Mouse (Mus musculus) induced T-regulatory cell, adult 2 months (primary cell): Measurements from ENCODE around the gene Olfr311.
"Not testable (repeated sequence)": the region's sequence is repeated elsewhere in the genome, so short reads cannot be mapped to it uniquely, and the experiment has no call there.

Source experiments
- DNase-seq: peaks from one replicate; pipeline ENCODE4 v3.0.0-alpha.2; 2012; ENCODE audit warnings: low read depth

Olfr311 gene

DNA sequence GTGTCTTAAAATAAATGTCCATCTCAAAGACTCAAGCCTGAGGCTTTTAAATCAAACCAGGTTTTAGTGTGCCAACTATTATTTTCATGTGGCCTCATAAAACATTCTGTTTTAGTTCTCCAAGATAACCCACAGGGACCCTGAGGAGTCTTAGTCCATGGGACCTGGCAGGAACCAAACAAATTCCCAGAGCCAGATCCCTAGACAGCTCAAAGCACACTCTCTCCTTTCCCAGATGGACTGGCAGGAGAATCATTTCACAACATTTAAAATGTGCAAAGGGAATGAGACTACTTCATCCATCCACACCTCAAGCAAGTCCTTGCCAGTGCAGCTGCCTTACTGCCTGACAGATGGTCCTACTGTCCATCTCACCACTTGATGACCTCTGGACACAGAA, at the start of gene Olfr311:
Gene Olfr311, plus strand, starts transcription at position 301 of the 400 bp plus-strand sequence.
- not testable (repeated sequence) for DNase-seq

DNA sequence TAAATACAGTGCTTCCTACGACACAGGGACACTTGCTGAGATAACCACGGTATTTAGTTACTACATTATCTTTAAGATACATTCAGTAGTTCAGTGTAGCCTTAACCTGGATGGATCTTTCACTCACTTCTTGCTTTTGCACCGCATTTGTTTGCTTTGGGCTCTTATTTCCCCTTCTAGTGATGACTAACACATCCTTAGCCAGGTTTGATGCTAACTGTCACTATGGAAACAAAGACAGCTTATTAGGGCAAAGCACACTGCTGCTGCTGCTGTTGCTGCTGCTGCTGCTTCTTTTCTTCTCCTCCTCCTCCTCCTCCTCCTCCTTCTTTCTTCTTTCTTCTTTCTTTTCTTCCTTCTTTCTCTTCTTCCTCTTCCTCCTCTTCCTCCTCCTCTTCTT, 49.5 kb upstream of the Olfr311 start:
- DNase-seq: no peak

DNA sequence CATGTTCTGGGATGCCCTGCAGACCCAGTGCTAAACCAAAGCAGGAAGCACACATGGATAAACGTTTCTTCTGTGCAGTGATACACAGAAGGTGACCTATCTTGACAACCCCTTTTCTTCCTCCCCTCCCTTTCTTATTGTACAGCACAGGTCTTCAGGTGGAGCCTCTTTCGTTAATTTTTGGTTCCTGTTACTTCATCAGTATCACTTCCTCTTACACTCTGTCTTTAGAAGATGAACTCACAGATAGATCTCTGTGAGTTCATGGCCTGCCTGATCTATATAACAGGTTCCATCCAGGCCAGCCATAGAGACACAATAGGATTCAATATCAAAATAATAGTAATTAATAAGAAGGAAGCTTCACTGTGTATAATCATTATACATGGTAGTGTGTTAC, 49.0 kb upstream of the Olfr311 start:
- no peak for DNase-seq

DNA sequence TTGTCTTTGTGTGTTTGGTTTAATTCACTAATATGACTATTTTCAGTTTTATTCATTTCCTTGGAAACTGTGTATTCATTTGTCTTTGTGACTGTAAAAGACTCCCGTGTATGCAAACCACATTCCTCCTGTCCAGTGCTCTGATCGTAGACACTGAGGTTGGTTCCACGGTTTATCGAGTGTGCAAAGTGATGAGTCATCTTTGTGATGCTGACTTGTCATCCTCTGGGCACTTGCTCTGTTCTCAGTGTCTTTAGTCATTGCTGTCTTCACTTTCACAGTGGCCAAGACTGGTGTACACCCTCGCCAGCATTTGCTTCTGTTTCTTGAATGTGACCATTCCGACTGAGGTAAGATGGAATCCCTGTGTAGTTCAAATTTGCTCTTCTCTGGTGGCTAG, 48.4 kb upstream of the Olfr311 start:
- DNase-seq: no peak

DNA sequence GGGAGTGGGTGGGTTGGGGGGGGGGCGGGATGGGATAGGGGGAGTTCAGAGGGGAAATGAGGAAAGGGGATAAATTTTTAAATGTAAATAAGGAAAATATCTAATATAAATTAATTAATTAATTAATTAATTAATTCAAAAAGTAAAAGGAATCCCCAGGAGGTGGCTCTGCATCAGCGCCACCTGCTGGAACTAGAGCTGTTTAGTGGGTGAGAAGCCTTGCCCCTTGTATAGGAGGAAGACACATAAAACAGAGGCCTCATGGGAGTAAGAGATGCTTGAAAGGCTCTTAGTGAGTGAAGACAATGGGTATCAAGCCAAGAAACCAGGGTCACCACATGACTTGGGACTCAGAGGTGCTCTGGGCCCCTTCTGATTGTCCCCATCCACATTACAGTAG, 43.2 kb upstream of the Olfr311 start:
- peak; percentile 11 for DNase-seq

DNA sequence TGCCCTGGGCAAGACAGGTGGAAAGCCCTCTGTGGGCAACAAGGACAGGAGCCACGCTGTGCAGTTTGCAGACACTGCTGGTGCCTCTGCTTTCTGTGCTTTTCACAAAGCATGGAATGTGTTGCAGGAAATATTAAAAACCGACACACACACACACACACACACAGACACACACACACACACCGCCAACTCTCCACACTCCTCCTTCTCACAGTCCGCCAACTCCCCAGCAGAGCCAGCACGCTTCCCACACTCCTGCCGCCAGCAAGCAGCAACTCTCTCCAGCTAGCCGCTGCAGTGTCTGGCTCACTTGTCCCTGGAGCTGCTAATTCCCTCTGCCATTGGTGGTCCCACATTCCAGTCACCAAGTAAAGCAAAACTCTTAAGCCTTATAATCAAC, 42.2 kb upstream of the Olfr311 start:
- no peak for DNase-seq

DNA sequence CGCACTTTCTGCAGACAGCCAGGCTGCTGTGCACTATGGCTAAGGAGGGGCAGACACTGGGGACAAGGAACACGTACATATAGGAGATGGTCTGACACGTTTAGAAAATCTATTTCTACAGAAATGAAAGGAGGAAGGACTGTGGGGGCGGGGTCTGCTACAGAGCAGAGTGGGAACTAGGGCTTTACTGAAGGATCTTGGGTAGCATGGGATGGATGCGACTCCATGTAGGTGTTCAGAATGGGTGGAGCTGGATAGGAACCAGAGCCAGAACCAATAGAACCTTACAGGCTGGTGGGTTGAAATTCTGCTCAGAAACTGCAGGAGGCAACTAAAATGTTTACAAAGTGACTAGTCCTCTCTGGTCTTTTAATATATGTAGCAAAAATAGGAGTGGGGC, 39.3 kb upstream of the Olfr311 start:
- no peak for DNase-seq

DNA sequence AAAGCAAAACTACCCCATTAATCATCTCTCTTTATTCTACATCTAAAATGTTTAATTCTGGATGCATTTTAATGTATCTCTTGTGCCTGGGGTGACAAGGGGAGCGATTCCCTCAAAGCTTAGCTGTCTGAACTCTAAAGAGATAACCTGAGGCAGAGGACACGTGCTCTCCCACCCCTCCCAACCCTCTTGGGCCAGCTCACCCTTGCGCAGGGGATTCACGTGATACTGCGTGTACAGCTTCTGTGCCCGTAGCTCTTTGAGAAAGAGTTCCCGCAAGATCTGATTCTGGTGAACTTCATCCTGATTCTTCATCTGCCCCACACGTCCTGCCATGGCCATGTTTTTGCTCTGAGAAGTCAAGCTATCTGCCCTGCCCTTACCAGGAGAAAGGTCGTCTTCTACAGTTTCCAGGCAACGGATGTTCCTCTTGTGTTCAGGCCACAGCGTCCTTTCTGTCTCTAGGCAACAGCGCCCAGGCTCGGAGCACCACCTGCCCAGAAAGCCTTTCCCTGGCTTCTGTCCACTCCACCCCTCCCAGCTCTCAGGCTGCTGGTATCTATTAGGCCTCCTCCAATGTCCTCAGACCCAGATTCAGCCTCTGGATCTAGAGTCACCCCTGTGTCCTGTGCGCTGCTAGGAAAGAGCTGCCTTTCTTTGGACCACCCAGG, 37.4 kb upstream of the Olfr311 start, which contains the start of gene Fam183b:
Gene Fam183b, minus strand, starts transcription at position 403 of the 671 bp plus-strand sequence.
- peak; percentile 20 for DNase-seq

DNA sequence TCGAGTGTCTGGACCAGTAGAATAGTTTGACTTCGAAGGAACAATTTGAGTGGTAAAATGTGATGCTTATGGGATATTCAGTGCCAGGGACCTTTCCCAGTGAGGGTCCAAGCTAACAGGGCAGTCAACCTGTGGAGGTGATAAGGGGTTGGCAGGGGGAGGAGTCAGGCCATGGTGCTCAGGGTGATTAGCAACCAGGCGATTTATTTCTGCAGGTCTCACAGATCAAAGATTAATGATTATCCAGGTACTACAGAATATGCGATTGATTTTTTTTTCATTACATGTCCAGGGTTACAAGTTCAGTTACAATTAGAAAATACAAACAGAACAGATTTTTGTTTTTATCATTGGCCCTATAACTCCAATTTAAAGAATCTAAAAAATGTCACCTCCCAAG, 35.2 kb upstream of the Olfr311 start:
- DNase-seq: no peak

DNA sequence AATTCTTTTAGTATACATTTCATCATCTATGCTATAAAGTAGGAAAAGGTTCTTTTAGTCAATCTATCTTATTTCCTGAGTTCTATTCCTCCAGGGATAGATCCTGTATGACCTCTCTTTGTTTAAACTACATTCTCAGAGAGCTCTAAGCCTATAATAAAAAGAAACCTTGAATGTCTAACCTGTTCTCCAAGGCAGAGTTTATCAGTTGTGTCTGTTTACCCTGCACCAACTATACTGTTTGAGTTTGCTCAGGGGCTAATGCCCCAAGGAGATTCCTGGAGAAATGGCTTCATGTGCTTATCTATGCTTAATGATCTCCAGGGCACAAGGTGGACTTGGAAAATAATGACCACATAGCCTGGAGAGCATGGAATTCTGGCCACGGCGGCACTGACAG, 34.7 kb upstream of the Olfr311 start:
- no peak for DNase-seq

DNA sequence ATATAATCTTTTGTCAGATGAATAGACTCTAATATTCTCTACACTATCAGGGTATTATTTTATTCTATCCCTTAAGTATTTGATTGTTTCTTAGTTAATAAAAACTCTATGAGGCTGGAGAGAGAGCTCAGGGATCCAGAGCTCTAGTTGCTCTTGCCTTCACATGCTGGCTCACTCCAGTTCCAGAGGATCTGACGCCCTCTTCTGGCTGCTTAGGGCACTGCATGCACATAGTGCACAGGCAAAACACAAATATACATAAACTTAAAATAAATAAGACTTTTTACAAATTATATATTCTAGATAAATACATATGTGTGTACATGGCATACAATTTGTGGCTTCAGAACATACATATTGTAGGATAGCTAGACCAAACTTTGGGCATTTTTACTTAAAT, 27.1 kb upstream of the Olfr311 start:
- DNase-seq: peak; percentile 31

DNA sequence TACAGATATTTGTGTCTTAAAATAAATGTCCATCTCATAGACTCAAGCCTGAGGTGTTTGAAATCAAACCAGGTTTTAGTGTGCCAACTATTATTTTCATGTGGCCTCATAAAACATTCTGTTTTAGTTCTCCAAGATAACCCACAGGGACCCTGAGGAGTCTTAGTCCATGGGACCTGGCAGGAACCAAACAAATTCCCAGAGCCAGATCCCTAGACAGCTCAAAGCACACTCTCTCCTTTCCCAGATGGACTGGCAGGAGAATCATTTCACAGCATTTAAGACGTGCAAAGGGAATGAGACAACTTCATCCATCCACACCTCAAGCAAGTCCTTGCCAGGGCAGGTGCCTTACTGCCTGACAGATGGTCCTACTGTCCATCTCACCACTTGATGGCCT, 24.4 kb upstream of the Olfr311 start, which contains the start of gene Olfr313:
Gene Olfr313, plus strand, starts transcription at position 301 of the 400 bp plus-strand sequence.
- not testable (repeated sequence) for DNase-seq

DNA sequence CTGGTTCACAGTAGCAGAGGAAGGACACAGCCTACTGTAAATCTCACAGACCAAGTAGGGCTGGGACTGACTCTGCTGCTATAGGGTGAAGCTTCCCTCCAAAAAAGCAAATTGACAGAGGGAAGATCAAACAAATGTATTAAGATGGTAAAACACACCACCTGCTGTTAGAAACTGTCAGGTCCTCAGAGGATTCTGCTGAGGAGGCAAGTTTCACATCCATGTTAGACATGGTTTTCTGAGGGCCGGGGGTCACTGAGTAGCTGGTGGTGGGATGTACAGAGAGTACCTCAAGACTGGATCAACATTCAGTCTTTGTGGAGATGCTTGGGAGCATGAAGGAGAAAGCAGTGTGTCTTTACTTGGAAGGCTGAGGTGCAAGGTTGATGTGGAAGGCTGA, 23.4 kb upstream of the Olfr311 start:
- DNase-seq: no peak

DNA sequence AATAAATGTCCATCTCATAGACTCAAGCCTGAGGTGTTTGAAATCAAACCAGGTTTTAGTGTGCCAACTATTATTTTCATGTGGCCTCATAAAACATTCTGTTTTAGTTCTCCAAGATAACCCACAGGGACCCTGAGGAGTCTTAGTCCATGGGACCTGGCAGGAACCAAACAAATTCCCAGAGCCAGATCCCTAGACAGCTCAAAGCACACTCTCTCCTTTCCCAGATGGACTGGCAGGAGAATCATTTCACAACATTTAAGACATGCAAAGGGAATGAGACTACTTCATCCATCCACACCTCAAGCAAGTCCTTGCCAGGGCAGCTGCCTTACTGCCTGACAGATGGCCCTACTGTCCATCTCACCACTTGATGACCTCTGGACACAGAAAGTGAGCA, 10.1 kb upstream of the Olfr311 start, which contains the start of gene Olfr312:
Gene Olfr312, plus strand, starts transcription at position 301 of the 400 bp plus-strand sequence.
- not testable (repeated sequence) for DNase-seq

DNA sequence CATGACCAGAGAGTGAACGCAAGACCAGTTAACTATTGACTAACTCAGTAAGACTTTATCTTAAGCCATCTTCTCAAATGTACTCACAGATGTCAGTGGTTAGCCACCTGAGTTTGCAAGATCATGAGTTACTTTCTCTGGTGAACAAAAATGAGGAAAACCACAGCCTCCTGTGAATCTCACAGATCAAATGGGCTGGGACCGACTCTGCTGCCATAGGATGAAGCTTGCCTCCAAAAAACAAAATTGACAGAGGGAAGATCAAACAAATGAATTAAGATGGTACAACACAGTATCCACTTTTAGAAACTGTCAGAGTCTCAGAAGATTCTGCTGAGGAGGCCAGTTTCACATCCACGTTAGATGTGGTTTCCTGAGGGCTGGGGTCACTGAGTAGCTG, 9.3 kb upstream of the Olfr311 start:
- DNase-seq: no peak

DNA sequence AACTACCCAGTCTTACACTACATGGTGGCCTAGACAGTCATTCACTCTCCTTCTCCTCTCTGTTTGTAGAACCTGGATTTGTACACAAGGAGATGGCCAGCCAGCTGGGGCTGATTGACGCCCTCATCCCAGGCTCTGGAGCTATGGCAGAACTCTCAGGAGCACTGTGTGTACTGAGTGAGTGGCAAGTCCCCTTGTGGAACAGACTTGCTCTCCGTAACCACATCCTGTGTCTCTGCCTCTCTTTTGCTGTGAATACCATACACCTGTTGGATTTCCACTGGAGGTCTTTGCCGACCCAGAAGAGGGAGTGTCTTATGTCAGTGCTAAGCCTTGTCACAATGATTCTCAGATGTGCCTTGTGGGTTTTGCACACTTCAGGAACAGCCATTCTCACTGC, 6.5 kb upstream of the Olfr311 start:
- not testable (repeated sequence) for DNase-seq

DNA sequence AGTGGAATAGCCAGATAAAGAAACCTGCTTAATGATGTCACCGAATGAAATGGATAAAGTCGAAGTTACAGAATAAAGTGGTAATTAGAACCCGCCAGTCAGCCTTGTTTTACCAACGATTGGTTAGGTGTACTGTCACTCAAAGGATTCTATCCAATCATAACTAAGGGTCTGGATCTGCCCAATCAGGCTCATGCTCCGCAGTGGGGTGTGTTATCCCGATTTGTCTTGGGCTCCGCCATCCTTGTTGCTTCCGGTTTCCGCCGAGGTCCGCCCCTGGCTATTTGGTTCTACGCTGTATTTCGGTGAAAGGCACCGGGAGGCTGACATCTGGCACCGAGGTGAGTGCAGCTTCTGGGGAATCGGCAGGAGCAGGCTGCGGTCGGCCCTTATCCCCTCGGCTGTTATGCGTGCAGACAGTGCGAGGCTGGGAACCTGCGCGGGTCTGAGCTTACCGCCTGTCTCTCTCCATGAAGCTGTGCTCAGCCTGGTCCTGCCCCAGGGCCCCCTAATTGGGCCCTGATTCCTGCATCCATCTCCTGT, 7.9 kb downstream of the Olfr311 start, which contains the start of gene Gm12258:
Gene Gm12258, plus strand, starts transcription at position 240 of the 543 bp plus-strand sequence.
- peak; percentile 100 for DNase-seq

DNA sequence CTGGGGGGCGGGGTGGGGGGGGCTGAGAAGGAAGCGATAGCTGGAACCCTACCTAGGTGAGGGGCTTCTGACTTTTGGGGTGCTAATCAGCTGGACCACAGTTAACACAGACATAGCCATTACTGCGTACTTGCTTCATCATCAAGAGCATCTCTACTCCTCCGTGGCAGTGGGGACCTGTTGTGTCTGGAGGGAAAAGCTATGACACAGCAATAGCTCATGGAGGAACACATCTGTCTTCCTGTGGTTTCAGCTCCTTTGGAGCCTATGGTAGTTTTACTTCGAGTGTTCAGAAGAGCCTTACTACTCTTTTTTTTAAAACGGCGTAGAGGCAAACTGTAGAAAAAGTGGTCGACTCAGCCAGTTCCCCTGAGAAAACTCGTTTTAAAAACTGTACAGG, 8.6 kb downstream of the Olfr311 start:
- no peak for DNase-seq

DNA sequence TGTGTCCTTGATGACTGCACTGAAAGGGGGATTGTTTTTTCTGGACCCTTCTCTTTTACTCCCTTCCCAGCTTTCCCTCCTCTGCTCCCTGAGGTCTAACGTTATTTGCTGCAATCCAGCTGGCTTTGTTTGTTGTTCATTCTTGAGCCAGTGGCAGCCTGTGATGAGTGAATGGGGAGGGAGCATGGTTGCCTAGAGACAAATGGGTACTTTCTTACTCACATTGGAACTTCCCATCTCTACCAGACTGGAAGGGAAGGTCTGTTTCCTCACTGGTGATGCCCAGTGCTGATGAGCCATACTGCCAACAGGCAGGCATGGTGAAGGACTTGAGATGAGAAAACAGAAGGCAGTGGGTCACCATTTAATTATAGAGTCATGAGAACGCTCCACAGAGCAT, 10.7 kb downstream of the Olfr311 start:
- DNase-seq: no peak

DNA sequence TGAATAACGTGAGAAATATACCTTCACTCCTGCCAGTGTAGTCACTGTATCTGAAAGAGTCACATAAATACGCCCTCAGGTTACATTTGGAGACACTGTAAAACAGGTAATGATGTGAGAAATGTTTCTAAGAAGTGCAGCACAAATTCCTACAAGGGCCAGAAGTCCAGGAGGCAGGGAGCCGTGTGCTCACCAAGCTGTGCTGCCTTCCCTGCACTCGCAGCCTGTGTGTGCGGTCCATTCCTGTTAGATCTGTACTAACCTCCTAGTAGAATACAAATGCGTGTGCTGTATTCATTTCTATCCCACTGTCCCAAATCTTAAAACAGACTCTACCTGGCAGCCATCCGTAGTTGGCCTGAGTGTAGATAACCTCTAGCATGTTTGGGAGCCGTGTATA, 21.7 kb downstream of the Olfr311 start:
- no peak for DNase-seq

DNA sequence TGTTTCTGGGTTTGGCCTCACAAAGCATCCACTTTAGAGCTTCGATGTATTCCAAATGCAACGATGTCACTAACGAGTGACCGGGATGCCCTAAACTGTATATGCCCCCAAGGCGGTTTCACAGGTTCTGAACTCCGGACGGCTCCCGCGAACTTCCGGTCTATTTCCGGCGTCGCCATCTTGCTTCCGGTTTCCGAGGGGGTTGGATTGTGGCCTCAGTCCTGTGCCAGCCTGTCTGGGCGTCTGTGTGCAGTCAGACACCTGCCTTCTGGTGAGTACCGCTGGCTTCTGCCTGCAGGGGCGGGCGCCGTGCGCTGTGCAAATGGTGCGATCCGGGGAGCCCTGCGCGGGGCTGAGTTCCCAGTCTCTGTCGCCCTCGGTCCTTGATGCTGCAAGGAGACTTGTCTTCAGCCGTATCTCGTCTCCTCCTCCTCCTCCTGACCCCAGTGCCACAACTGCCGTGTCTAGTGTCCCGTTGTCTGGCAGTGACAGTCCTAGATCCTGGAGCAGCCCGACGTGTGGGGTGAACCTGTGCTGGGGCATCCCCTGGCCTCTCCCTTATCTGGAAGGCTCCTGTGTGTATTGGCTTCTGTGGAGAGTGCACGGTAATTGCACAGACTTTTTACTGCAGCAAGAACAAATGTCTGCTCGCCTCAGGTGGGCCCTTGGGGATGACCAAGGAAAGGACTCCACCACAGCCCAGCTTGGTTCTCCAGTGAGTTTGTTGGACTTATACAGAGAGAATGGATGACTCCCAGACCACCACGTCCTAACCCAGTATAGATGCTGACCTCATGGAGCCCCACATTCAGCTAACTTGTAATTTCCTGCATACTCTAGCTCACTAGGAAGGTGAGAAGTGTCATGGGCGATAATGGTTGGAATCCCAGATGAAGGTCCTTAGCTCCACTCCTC, 28.2 kb downstream of the Olfr311 start, which contains the start of gene 2810021J22Rik:
Gene 2810021J22Rik, plus strand, starts transcription at position 178 of the 915 bp plus-strand sequence.
- DNase-seq: peak; percentile 92

DNA sequence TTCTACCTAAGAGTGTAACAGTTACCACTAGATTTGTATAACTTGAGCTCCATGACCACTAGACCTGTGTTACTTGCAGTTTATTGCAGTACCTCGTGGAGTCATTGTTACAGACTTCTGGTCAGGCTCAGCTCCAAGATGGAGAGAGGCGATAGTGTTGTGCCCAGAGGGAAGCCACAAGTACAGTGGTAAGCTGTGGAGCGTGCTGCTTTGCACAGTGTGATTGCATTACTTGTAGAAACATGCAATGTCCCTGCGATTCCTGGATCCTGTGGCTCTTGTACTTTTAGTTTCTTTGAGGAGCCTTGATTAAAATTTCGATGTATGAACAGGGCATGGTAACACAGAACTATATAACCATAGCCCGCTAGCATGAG, 28.9 kb downstream of the Olfr311 start:
- DNase-seq: no peak

DNA sequence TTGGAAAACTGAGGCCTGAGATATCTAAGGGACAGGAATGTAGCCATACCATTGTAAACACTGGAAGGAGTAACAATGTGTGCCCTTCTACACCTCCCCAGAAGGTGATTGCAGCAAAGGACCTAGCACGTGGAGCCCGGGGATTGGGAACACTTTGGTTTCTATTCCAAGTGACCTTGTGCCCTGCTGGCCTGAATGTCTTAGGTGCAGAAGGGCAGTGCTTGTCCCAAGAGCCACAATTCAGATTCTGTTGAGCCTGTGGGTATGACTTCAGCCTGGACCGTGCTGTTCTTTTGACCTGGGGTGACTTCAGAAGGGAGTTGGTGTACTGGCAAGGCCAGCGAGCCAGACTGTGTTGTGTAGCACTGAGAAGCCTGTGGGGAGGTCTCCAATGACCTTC, 31.9 kb downstream of the Olfr311 start:
- DNase-seq: no peak
